8 mouse cellular contexts compared by ENCODE assay signal in genomic region chr10:127338930-127339682, GRCm38 (mm10). TPM values are rescaled to one million over a fixed set of nuclear protein-coding genes. Genes with fewer than 3 reads are reported as not detected.
A peak's percentile ranks its signal among the peaks of the same experiment; 100 is the strongest.
DNase-seq lines count a peak whose midpoint lies in the region; ATAC-seq and TF ChIP-seq lines count a peak whose summit lies in the region.

No protein-coding gene starts in this region.

- H3K27me3 ChIP-seq in cerebellum, adult 2 months (ENCODE audit: control insufficient read depth, insufficient read depth, low read length): no peaks in the 10 kb centered on the region; the same call in 1 of the 2 replicates
- peaks cover 30% of the 10 kb centered on the region for H3K27me3 ChIP-seq in forebrain, postnatal 0 days (ENCODE audit: insufficient read depth, low read length)
- H3K27me3 ChIP-seq in lung, embryonic 16.5 days (ENCODE audit: control insufficient read depth, insufficient read depth, low read depth, low read length): peaks cover 7% of the 10 kb centered on the region

- peak; percentile 90 for TF ChIP-seq CTCF in cerebellum, adult 2 months (IDR thresholded peaks at IDR 0.05; ENCODE audit: borderline replicate concordance, insufficient read depth, low read depth, low read length)
- peak; percentile 95 for TF ChIP-seq CTCF in forebrain, postnatal 0 days (IDR thresholded peaks at IDR 0.05; ENCODE audit: low read depth)

- ATAC-seq in forebrain, postnatal 0 days: peak; percentile 87
- peak; percentile 72 for ATAC-seq in lung, embryonic 16.5 days (ENCODE audit: low read depth)

- no peaks in the 10 kb centered on the region for H3K4me1 ChIP-seq in cerebellum, adult 2 months (ENCODE audit: control insufficient read depth, insufficient read depth, low read length)
- peaks cover 13% of the 10 kb centered on the region for H3K4me1 ChIP-seq in forebrain, postnatal 0 days (ENCODE audit: insufficient read depth)
- H3K4me1 ChIP-seq in lung, embryonic 16.5 days (replicated peaks; ENCODE audit: control insufficient read depth, insufficient read depth, low read length): peaks cover 14% of the 10 kb centered on the region

- H3K36me3 ChIP-seq in forebrain, postnatal 0 days (ENCODE audit: insufficient read depth): no peaks in the 10 kb centered on the region
- H3K36me3 ChIP-seq in lung, embryonic 16.5 days (ENCODE audit: control insufficient read depth, insufficient read depth, low read length): peaks cover 3% of the 10 kb centered on the region; the same call in 1 of the 2 replicates

- peak overlapping the region; percentile 41 for H3K4me3 ChIP-seq in cerebellum, adult 2 months (replicated peaks; ENCODE audit: insufficient read depth, low read depth, low read length)
- peak overlapping the region; percentile 28 for H3K4me3 ChIP-seq in forebrain, postnatal 0 days (ENCODE audit: low read depth, low read length)
- peak overlapping the region; percentile 62 for H3K4me3 ChIP-seq in lung, embryonic 16.5 days (ENCODE audit: low read length)

- no peak overlapping the region for H3K27ac ChIP-seq in cerebellum, adult 2 months (ENCODE audit: insufficient read depth, low read length)
- 0 out of 2 replicates have a peak overlapping the region, but pooled peaks have one; percentile 21 for H3K27ac ChIP-seq in forebrain, postnatal 0 days (ENCODE audit: low read depth, low read length)
- peak overlapping the region; percentile 94 for H3K27ac ChIP-seq in lung, embryonic 16.5 days (ENCODE audit: low read length)

- no peak overlapping the region; the same call in 1 of the 2 replicates for H3K9ac ChIP-seq in forebrain, postnatal 0 days
- peak overlapping the region; percentile 66 for H3K9ac ChIP-seq in lung, embryonic 16.5 days (ENCODE audit: low read length)

- peak; percentile 93 for DNase-seq in MEL-GATA-1-ER (ENCODE audit: extremely low read depth, low read depth)
- peak; percentile 88 to 89 for DNase-seq in cerebellum, adult 2 months
- peak; percentile 92 for DNase-seq in forebrain, postnatal 0 days
- peak; percentile 92 for DNase-seq in heart, postnatal 4 days
- peak; percentile 79 to 89 for DNase-seq in layer of hippocampus, adult 8-10 months (ENCODE audit: low spot score in 2 of 2)
- DNase-seq in ovary, postnatal 10 days (ENCODE audit: low spot score): peak; percentile 68
- DNase-seq in thymus, postnatal 14 days: peak; percentile 89

- under 1% methylated on average over 31 of the region's 31 CpGs for WGBS in cerebellum, adult 2 months
- under 1% methylated on average over 31 of the region's 31 CpGs for WGBS in forebrain, postnatal 0 days
- under 1% methylated on average over 31 of the region's 31 CpGs for WGBS in lung, embryonic 16.5 days

- H3K9me3 ChIP-seq in forebrain, postnatal 0 days (ENCODE audit: low read length): no peaks in the 10 kb centered on the region
- H3K9me3 ChIP-seq in lung, embryonic 16.5 days (ENCODE audit: control insufficient read depth, low read length): no peaks in the 10 kb centered on the region

- TF ChIP-seq POLR2A in cerebellum, adult 2 months (IDR thresholded peaks at IDR 0.05; ENCODE audit: borderline replicate concordance, insufficient read depth, low read length): no peak

- H3K4me2 ChIP-seq in forebrain, postnatal 0 days (ENCODE audit: low read depth): peak overlapping the region; percentile 53
- peak overlapping the region; percentile 97 for H3K4me2 ChIP-seq in lung, embryonic 16.5 days (ENCODE audit: low read depth, low read length)

RNA-seq across cellular contexts. Expression of gene Gli1, which starts 2.7 kb away (rescaled TPM):
- polyA plus RNA-seq in cerebellum, adult 2 months (2012; rRNA removed): 10.6 and 12.5 TPM in 2 replicates
- total RNA-seq in forebrain, postnatal 0 days (2014; rRNA removed): 2.5 and 5.1 TPM in 2 replicates
- polyA plus RNA-seq in forebrain, postnatal 0 days (2015; fragmentation: Nextera tagmentation; extraction: Ambion mirVana): 0.89 and 1.2 TPM in 2 replicates
- 1 to 10 TPM; 4.0 to 4.1 TPM for total RNA-seq in heart, postnatal 4 days (2021)
- total RNA-seq in layer of hippocampus, adult 8-10 months (2022): 1 to 10 TPM; 2.7 to 4.0 (median 3.7) TPM
- polyA plus RNA-seq in lung, embryonic 16.5 days (2015; fragmentation: Nextera tagmentation; extraction: Ambion mirVana): 9.7 and 10.5 TPM in 2 replicates

RNA-seq across cellular contexts. Expression of gene Inhbe, which starts 15.1 kb away (rescaled TPM):
- 0.03 TPM in 1 of 2 replicates, not detected in the other for polyA plus RNA-seq in cerebellum, adult 2 months (2012; rRNA removed)
- under 0.01 TPM in 1 of 2 replicates, not detected in the other for total RNA-seq in forebrain, postnatal 0 days (2014; rRNA removed)
- not detected in 2 replicates for polyA plus RNA-seq in forebrain, postnatal 0 days (2015; fragmentation: Nextera tagmentation; extraction: Ambion mirVana)
- not detected for total RNA-seq in heart, postnatal 4 days (2021)
- not detected for total RNA-seq in layer of hippocampus, adult 8-10 months (2022)
- not detected in 2 replicates for polyA plus RNA-seq in lung, embryonic 16.5 days (2015; fragmentation: Nextera tagmentation; extraction: Ambion mirVana)

RNA-seq across cellular contexts. Expression of gene Arhgap9, which starts 17.3 kb away (rescaled TPM):
- polyA plus RNA-seq in cerebellum, adult 2 months (2012; rRNA removed): 0.87 and 0.97 TPM in 2 replicates
- 0.52 and 0.69 TPM in 2 replicates for total RNA-seq in forebrain, postnatal 0 days (2014; rRNA removed)
- 0.81 and 0.99 TPM in 2 replicates for polyA plus RNA-seq in forebrain, postnatal 0 days (2015; fragmentation: Nextera tagmentation; extraction: Ambion mirVana)
- 1 to 10 TPM; 2.0 to 2.9 TPM for total RNA-seq in heart, postnatal 4 days (2021)
- 1 to 10 TPM in 3 of 4 experiments, under 1 TPM in 1; 0.60 to 4.6 (median 2.2) TPM for total RNA-seq in layer of hippocampus, adult 8-10 months (2022)
- polyA plus RNA-seq in lung, embryonic 16.5 days (2015; fragmentation: Nextera tagmentation; extraction: Ambion mirVana): 5.5 and 6.9 TPM in 2 replicates

RNA-seq across cellular contexts. Expression of gene Mars, which starts 27.5 kb away (rescaled TPM):
- polyA plus RNA-seq in cerebellum, adult 2 months (2012; rRNA removed): 81.6 and 87.4 TPM in 2 replicates
- total RNA-seq in forebrain, postnatal 0 days (2014; rRNA removed): 86.4 and 94.4 TPM in 2 replicates
- polyA plus RNA-seq in forebrain, postnatal 0 days (2015; fragmentation: Nextera tagmentation; extraction: Ambion mirVana): 95.9 and 98.6 TPM in 2 replicates
- 10 to 100 TPM; 49.6 to 50.1 TPM for total RNA-seq in heart, postnatal 4 days (2021)
- 10 to 100 TPM; 56.7 to 65.8 (median 63.9) TPM for total RNA-seq in layer of hippocampus, adult 8-10 months (2022)
- polyA plus RNA-seq in lung, embryonic 16.5 days (2015; fragmentation: Nextera tagmentation; extraction: Ambion mirVana): 86.1 and 93.9 TPM in 2 replicates

RNA-seq across cellular contexts. Expression of gene Inhbc, which starts 31.1 kb away (rescaled TPM):
- not detected in 2 replicates for polyA plus RNA-seq in cerebellum, adult 2 months (2012; rRNA removed)
- not detected in 2 replicates for total RNA-seq in forebrain, postnatal 0 days (2014; rRNA removed)
- not detected in 2 replicates for polyA plus RNA-seq in forebrain, postnatal 0 days (2015; fragmentation: Nextera tagmentation; extraction: Ambion mirVana)
- not detected for total RNA-seq in heart, postnatal 4 days (2021)
- total RNA-seq in layer of hippocampus, adult 8-10 months (2022): not detected
- polyA plus RNA-seq in lung, embryonic 16.5 days (2015; fragmentation: Nextera tagmentation; extraction: Ambion mirVana): not detected in 2 replicates
